Mouse (Mus musculus) MEL (cell line): ENCODE results near the gene Gm10477.

Source experiments
- BHLHE40 ChIP-seq: IDR thresholded peaks from 2 replicates; pipeline ENCODE4 v1.6.1; 2012; ENCODE audit warnings: low read depth, mild to moderate bottlenecking, inconsistent platforms, low read length, improper control_type of control experiment, borderline replicate concordance
- CHD2 ChIP-seq: IDR thresholded peaks from 2 replicates; pipeline ENCODE4 v1.6.1; 2011; ENCODE audit warnings: low read length, improper control_type of control experiment
- E2F4 ChIP-seq: IDR thresholded peaks from 2 replicates; pipeline ENCODE4 v1.6.1; 2011; ENCODE audit warnings: low read depth, low read length, improper control_type of control experiment, borderline replicate concordance
- ELF1 ChIP-seq: IDR thresholded peaks from 2 replicates; pipeline ENCODE4 v1.6.1; 2014; ENCODE audit warnings: low read depth, mild to moderate bottlenecking, inconsistent platforms, low read length, improper control_type of control experiment, moderate library complexity
- EP300 ChIP-seq, 2 experiments: IDR thresholded peaks; 2 replicates each; pipeline ENCODE4 v1.6.1; 2011; ENCODE audit warnings: improper control_type of control experiment in 2 of 2, low read length in 2 of 2, low read depth in 1 of 2, mild to moderate bottlenecking in 1 of 2
- HCFC1 ChIP-seq: IDR thresholded peaks from 2 replicates; pipeline ENCODE4 v1.6.1; 2012; ENCODE audit warnings: low read depth, mild to moderate bottlenecking, inconsistent platforms, low read length, improper control_type of control experiment, moderate library complexity
- MAFK ChIP-seq: IDR thresholded peaks from 2 replicates; pipeline ENCODE4 v1.6.1; 2011; ENCODE audit warnings: low read depth, mild to moderate bottlenecking, low read length, improper control_type of control experiment, borderline replicate concordance
- MAX ChIP-seq: IDR thresholded peaks from 2 replicates; pipeline ENCODE4 v1.6.1; 2011; ENCODE audit warnings: low read length, improper control_type of control experiment
- MYC ChIP-seq: IDR thresholded peaks from 2 replicates; pipeline ENCODE4 v1.6.1; 2011; ENCODE audit warnings: low read depth, mild to moderate bottlenecking, low read length, improper control_type of control experiment, moderate library complexity
- POLR2A ChIP-seq, 2 experiments: IDR thresholded peaks; 2 replicates each; pipeline ENCODE4 v1.6.1; 2011 to 2012; ENCODE audit warnings: low read length in 2 of 2, mild to moderate bottlenecking in 2 of 2, control low read depth in 1 of 2, improper control_type of control experiment in 1 of 2, low read depth in 1 of 2, moderate library complexity in 1 of 2; ENCODE audit not compliant: control insufficient read depth in 1 of 2, insufficient read depth in 1 of 2, poor library complexity in 1 of 2
- POLR2AphosphoS2 ChIP-seq: IDR thresholded peaks from 2 replicates; pipeline ENCODE4 v1.6.1; 2011; ENCODE audit warnings: low read length, improper control_type of control experiment
- USF1 ChIP-seq: IDR thresholded peaks from 2 replicates; pipeline ENCODE4 v1.6.1; 2014; ENCODE audit warnings: low read depth, mild to moderate bottlenecking, inconsistent platforms, low read length, improper control_type of control experiment, moderate library complexity
- ZKSCAN1 ChIP-seq: IDR thresholded peaks from 2 replicates; pipeline ENCODE4 v1.6.1; 2012; ENCODE audit warnings: low read depth, mild to moderate bottlenecking, inconsistent platforms, low read length, improper control_type of control experiment, moderate library complexity

- TF ChIP-seq USF1 (no peak), POLR2AphosphoS2 (no peak), E2F4 (no peak), MAX (no peak), BHLHE40 (no peak), HCFC1 (no peak), ELF1 (no peak), POLR2A (IDR thresholded peaks at IDR 0.05; ENCODE audit: control insufficient read depth in 1 of 2, insufficient read depth in 1 of 2, low read depth in 1 of 2, low read length in 2 of 2, poor library complexity in 1 of 2) (no peak), ZKSCAN1 (no peak), EP300 (IDR thresholded peaks at IDR 0.05; ENCODE audit: low read depth in 1 of 2, low read length in 2 of 2) (no peak), CHD2 (no peak), MYC (no peak), MAFK (no peak)
Observed at GRCm38 (mm10) chrX:56481906-56482305, 42.6 kb upstream of the Gm10477 start.
